Mouse (Mus musculus) limb, embryonic 11.5 days (tissue): ENCODE measurements at regions not wholly inside any gene's neighbourhood (a gene's known extent, or its start where the extent isn't known, plus 50 kb on each side); places are given as distances from the start of the nearest gene placed in this dataset.

Experiments used
- ATAC-seq: fragments of 200-750 bp; cut with Nextera tagmentation; 2 replicates; pipeline ENCODE4 v1.8.0; 2017; ENCODE audit warnings: low read depth; ENCODE audit not compliant: insufficient number of reproducible peaks, low FRiP score, low TSS enrichment
- DNase-seq: peaks from one replicate; pipeline ENCODE4 v3.0.0-alpha.2; 2015; ENCODE audit warnings: low spot score
- H3K27ac ChIP-seq: fragments of 300-500 bp; sonication (generic); replicated peaks from 2 replicates; pipeline ENCODE4 v1.5.1; 2014; ENCODE audit warnings: low read depth, mild to moderate bottlenecking, low read length
- H3K27me3 ChIP-seq: fragments of 300-500 bp; sonication (generic); 2 replicates; pipeline ENCODE4 v1.6.1; 2014; ENCODE audit warnings: mild to moderate bottlenecking, low read length, mixed read lengths; ENCODE audit not compliant: control insufficient read depth, insufficient read depth
- H3K36me3 ChIP-seq: fragments of 300-500 bp; sonication (generic); 2 replicates; pipeline ENCODE4 v1.6.1; 2014; ENCODE audit warnings: mild to moderate bottlenecking, low read length, moderate library complexity, mixed read lengths; ENCODE audit not compliant: control insufficient read depth, insufficient read depth
- H3K4me1 ChIP-seq: fragments of 300-500 bp; sonication (generic); 2 replicates; pipeline ENCODE4 v1.6.1; 2014; ENCODE audit warnings: low read length, mixed read lengths; ENCODE audit not compliant: control insufficient read depth, insufficient read depth
- H3K4me2 ChIP-seq: fragments of 300-500 bp; sonication (generic); 2 replicates; pipeline ENCODE4 v1.6.1; 2014; ENCODE audit warnings: low read depth, mild to moderate bottlenecking, moderate library complexity; ENCODE audit not compliant: severe bottlenecking
- H3K4me3 ChIP-seq: fragments of 300-500 bp; sonication (generic); 2 replicates; pipeline ENCODE4 v1.5.1; 2014; ENCODE audit warnings: low read depth, low read length
- H3K9ac ChIP-seq: fragments of 300-500 bp; sonication (generic); 2 replicates; pipeline ENCODE4 v1.6.1; 2014; ENCODE audit warnings: mild to moderate bottlenecking, low read length
- H3K9me3 ChIP-seq: fragments of 300-500 bp; sonication (generic); 2 replicates; pipeline ENCODE4 v1.6.1; 2016; ENCODE audit warnings: low read length; ENCODE audit not compliant: control insufficient read depth
- WGBS: fragments of 180-500 bp; shearing (Covaris S2); extraction: QIAGEN DNeasy Blood & Tissue Kit; methylation state at CpG from one replicate; pipeline ENCODE4 v1.1.7; 2014; 5-methylcytosine and 5-hydroxymethylcytosine counted together

DNA sequence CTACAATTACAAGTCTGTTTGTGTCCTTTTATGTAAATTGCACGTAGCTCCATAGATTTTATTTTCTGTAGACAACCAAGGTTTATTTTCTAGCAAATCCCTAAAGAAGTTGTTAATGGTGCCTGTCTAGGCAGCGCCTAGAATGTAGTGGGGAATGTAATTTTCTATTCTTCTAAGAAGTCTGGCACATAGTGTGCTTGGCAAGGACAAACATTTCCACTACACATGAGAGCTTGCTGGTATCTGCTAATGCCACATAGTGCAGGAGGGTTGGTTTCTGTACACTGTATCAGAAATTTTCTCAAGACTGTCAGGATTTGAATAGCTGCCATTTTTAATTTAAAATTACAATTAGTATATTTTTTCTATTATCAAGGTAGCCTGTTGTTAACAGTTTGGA is 385.3 kb downstream of the Nedd1 start:
- Histone ChIP-seq H3K4me3 (no peak overlapping the region), H3K9me3 (no peaks in the 10 kb centered on the region), H3K27ac (no peak overlapping the region), H3K4me2 (no peak overlapping the region), H3K9ac (no peak overlapping the region), H3K36me3 (no peaks in the 10 kb centered on the region), H3K4me1 (peaks cover 6% of the 10 kb centered on the region; the same call in 1 of the 2 replicates), H3K27me3 (no peaks in the 10 kb centered on the region)
- ATAC-seq (no peak), DNase-seq (no peak)
- 89% methylated on average over 2 of the region's 2 CpGs for whole genome bisulfite sequencing

DNA sequence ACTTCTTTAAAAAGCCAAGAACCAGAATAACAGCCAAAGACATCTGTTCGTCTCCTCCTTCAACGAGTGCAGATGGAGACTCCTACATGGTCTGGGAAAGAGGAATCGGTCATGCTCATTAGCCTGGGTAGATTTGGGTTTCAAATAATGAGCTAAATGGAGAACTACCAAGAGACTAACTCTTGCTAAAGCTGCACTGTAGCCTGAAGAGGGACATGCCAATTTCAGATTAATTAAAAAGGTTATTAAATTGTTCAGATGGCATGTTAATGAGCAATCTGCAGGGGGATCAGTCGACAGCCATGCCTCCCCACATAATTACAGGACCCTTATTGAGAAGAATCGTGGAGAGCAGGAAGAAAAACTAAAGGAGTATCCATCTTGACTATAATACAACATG is 386.1 kb downstream of the Nedd1 start:
- WGBS: 59% methylated on average over 5 of the region's 5 CpGs
- no peak overlapping the region for H3K27ac ChIP-seq
- no peaks in the 10 kb centered on the region for H3K36me3 ChIP-seq
- H3K4me2 ChIP-seq: no peak overlapping the region
- no peak overlapping the region for H3K9ac ChIP-seq
- no peak overlapping the region for H3K4me3 ChIP-seq
- ATAC-seq: no peak
- no peaks in the 10 kb centered on the region for H3K27me3 ChIP-seq
- peaks cover 6% of the 10 kb centered on the region; the same call in 1 of the 2 replicates for H3K4me1 ChIP-seq
- DNase-seq: no peak
- no peaks in the 10 kb centered on the region for H3K9me3 ChIP-seq

DNA sequence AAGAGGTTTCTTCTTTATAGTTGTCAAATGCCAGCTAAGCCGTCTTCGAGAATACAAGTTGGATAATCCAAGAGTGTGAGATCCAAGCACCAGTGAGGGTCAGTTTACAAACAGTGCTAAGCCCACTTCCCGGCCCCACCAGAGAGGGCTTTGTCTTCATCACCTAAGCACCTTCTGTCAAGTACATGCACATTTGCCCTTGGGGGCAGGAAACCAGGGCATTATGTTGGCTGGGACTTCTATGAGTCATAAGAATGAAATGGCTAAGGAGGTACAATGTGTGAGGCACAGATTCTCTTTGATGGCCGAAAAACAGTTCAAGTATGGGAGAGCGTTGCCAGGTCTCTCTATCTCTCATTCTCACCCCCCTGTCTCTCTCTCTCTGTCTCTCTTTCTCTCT is 387.1 kb downstream of the Nedd1 start:
- no peak for DNase-seq
- Histone ChIP-seq H3K9me3 (no peaks in the 10 kb centered on the region), H3K36me3 (no peaks in the 10 kb centered on the region), H3K27me3 (no peaks in the 10 kb centered on the region), H3K27ac (no peak overlapping the region), H3K4me1 (peaks cover 6% of the 10 kb centered on the region; the same call in 1 of the 2 replicates), H3K9ac (no peak overlapping the region), H3K4me2 (no peak overlapping the region), H3K4me3 (no peak overlapping the region)
- WGBS: 83% methylated on average over 5 of the region's 5 CpGs
- no peak for ATAC-seq

DNA sequence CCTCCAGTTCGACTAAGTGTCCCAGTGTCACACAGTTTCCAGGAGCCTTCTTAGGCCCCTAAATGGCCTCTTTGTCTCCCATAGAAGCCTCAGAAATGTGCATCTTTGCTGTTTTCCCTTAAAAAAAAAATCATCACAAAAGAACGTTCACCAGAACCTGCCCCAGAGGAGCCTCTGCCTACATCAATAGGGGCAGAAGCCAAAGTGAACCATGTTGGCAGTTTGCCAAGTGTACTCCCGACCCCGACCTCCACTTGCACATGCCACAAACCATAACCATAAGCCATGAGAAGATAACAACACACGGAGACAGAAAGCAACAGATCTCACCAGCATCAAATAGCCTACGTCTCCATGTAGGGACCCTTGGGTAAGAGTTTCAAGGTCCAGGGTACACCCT is 388.4 kb downstream of the Nedd1 start:
- H3K9me3 ChIP-seq: no peaks in the 10 kb centered on the region
- ATAC-seq (no peak), DNase-seq (peak; percentile 27)
- peaks cover 6% of the 10 kb centered on the region; the same call in 1 of the 2 replicates for H3K4me1 ChIP-seq
- no peak overlapping the region for H3K4me2 ChIP-seq
- H3K36me3 ChIP-seq: no peaks in the 10 kb centered on the region
- no peak overlapping the region for H3K4me3 ChIP-seq
- WGBS: 67% methylated on average over 6 of the region's 6 CpGs
- no peak overlapping the region for H3K27ac ChIP-seq
- no peak overlapping the region for H3K9ac ChIP-seq
- no peaks in the 10 kb centered on the region for H3K27me3 ChIP-seq

DNA sequence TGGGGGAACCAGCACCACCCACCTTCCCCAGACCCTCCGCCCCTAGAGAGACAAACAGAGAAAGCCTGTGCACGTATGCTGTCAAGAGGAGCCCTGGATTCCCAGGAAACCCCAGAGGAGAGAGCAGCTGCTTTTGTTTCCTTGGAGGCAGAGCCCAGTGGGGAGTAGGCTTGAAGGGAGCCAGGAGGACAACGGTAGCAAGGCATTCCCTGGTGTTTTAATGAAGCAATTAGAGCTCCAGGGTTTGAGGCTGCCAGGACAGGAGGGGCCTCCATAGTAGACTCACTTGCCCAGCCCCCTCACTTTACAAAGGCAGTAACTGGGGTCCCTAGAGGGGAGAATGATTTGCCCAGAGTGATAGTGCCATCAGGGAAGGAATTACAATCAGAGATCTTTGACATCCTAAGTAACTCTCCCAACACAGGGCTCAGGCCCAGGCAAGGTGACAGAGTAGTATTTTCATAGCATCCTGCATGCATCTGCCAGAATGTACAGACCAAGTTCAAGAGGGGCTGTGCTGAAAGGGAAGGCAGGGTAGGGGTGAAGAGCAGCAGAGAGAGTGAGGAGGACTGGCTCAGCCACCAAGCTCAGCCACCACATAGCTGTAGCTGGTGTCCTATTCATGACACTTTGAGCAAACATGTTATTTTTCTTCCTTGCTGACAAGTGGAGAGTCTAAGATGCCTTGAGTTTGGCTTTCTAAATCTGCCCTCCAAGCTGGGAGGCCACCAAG is 389.0 kb downstream of the Nedd1 start:
- H3K4me1 ChIP-seq: peaks cover 6% of the 10 kb centered on the region; the same call in 1 of the 2 replicates
- DNase-seq (peak; percentile 32), ATAC-seq (peak; percentile 47; the same call in 1 of the 2 replicates)
- H3K27me3 ChIP-seq: no peaks in the 10 kb centered on the region
- H3K9me3 ChIP-seq: no peaks in the 10 kb centered on the region
- no peak overlapping the region for H3K4me3 ChIP-seq
- WGBS: 13% methylated on average over 3 of the region's 3 CpGs
- no peaks in the 10 kb centered on the region for H3K36me3 ChIP-seq
- 0 out of 2 replicates have a peak overlapping the region, but pooled peaks have one; percentile 4 for H3K4me2 ChIP-seq
- H3K27ac ChIP-seq: 0 out of 2 replicates have a peak overlapping the region, but pooled peaks have one; percentile 5
- peak overlapping the region; percentile 17; the same call in 1 of the 2 replicates for H3K9ac ChIP-seq

DNA sequence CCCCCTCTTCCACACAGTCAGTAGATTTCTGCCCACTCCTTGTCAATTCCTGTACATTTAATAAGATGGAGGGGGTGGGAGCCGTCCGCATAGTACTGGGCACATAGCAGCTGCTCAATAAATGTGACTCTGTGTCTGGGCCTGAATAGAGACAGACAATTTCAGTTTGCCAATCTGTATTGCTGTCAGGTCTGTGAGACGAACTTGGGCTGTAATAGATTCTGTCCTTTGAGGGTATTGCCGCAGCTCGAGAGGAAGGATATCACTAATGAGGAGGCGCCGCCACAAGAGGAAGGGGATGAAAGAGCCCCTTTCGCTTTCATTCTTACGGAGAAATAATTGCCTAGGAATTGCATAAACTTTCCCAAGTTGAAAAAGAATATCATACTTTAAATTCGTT is 392.1 kb downstream of the Nedd1 start:
- Histone ChIP-seq H3K9me3 (no peaks in the 10 kb centered on the region), H3K36me3 (no peaks in the 10 kb centered on the region), H3K4me1 (peaks cover 6% of the 10 kb centered on the region; the same call in 1 of the 2 replicates), H3K4me3 (no peak overlapping the region), H3K27me3 (no peaks in the 10 kb centered on the region), H3K27ac (no peak overlapping the region), H3K9ac (no peak overlapping the region), H3K4me2 (no peak overlapping the region)
- ATAC-seq (no peak), DNase-seq (no peak)
- 70% methylated on average over 10 of the region's 10 CpGs for WGBS

DNA sequence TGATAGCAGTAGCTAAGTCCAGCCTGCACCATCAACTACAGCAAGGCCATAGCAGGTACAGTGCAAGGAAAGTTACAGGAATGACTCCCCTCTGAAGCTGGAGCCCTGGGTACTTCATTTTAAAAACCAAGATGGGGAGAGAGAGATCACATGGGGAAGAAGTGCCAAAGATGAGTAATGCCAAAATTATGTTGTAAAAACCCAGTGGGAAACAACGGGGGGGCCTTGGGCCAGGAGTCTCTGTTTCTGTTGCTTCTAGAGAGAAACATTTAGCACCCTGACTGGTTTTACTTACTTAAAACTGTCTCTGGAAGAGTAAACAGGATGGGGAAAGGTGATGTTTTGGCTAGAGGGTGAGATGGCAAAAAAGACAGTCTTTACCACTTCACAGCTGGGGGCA is 392.6 kb downstream of the Nedd1 start:
- no peak for DNase-seq
- Histone ChIP-seq H3K9me3 (no peaks in the 10 kb centered on the region), H3K4me3 (no peak overlapping the region), H3K9ac (no peak overlapping the region), H3K4me2 (no peak overlapping the region), H3K36me3 (no peaks in the 10 kb centered on the region), H3K27ac (no peak overlapping the region), H3K4me1 (peaks cover 6% of the 10 kb centered on the region; the same call in 1 of the 2 replicates), H3K27me3 (no peaks in the 10 kb centered on the region)
- WGBS: 59% methylated on average over 1 of the region's 1 CpGs
- no peak for ATAC-seq

DNA sequence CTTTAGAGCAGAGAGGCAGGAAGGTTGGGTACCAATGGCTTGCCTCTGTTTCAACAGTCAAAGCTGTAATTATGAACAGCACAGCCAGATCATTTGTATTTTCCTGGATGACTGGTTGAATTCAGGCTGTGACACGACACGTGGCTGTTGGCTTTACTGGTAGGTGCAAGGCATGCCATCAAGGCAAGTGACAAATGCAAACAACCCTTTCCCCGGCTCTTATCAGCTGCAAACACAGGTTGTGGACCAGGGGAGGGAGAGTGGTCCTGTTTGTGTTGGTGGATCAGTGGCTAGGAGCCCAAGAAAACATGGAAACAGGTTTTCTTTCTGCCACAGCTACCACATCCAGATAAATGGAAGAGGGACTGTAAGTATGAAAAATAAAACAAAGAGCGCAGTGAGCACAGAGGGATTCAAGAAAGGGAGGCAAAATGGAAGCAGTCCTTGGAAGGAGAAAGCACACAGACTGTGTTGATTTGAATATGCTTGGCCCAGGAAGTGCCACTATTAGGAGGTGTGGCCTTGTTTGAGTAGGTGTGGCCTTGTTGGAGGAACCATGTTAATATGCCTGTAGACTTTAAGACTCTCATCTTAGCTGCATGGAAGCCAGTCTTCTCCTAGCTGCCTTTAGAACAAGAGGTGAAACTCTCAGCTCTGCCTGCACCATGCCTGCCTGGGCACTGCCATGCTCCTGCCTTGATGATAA is 396.8 kb downstream of the Nedd1 start:
- Histone ChIP-seq H3K4me2 (no peak overlapping the region), H3K27me3 (no peaks in the 10 kb centered on the region), H3K4me1 (no peaks in the 10 kb centered on the region), H3K9me3 (no peaks in the 10 kb centered on the region), H3K9ac (no peak overlapping the region), H3K27ac (no peak overlapping the region), H3K36me3 (no peaks in the 10 kb centered on the region), H3K4me3 (no peak overlapping the region)
- 54% methylated on average over 4 of the region's 4 CpGs for WGBS
- no peak for DNase-seq
- no peak for ATAC-seq
